Mouse (Mus musculus): Measurements from ENCODE around the gene Sim1.

Gene Sim1

GRCm38 (mm10) chr10:50901601-50902475, 7.3 kb downstream of the Sim1 start:
- DNase-seq, result no peak

GRCm38 (mm10) chr10:50902741-50903715, 8.5 kb downstream of the Sim1 start:
- DNase-seq, result no peak

GRCm38 (mm10) chr10:50903846-50904763, 9.6 kb downstream of the Sim1 start:
- DNase-seq, result no peak

GRCm38 (mm10) chr10:50904764-50905701, 10.5 kb downstream of the Sim1 start:
- DNase-seq, result no peak

GRCm38 (mm10) chr10:50910400-50910799, 15.8 kb downstream of the Sim1 start:
- no peak for DNase-seq

GRCm38 (mm10) chr10:50910861-50911410, 16.4 kb downstream of the Sim1 start:
- DNase-seq, result no peak

GRCm38 (mm10) chr10:50915607-50916006, 21.1 kb downstream of the Sim1 start:
- DNase-seq, result no peak

- no peak for DNase-seq
Measured at GRCm38 (mm10) chr10:50929281-50929680, 34.7 kb downstream of the Sim1 start.

- no peak for DNase-seq
Measured at GRCm38 (mm10) chr10:50935673-50936072, 41.1 kb downstream of the Sim1 start.

- DNase-seq, result no peak
Measured at GRCm38 (mm10) chr10:50973625-50974024, 79.1 kb downstream of the Sim1 start.

GRCm38 (mm10) chr10:50981849-50982248, 87.3 kb downstream of the Sim1 start:
- DNase-seq, result no peak

GRCm38 (mm10) chr10:50983620-50984019, 89.1 kb downstream of the Sim1 start:
- DNase-seq, result no peak

GRCm38 (mm10) chr10:51007798-51008197, 113.2 kb downstream of the Sim1 start:
- no peak for DNase-seq

- no peak for DNase-seq
Measured at GRCm38 (mm10) chr10:51011391-51012150, 117.0 kb downstream of the Sim1 start.

- no peak for DNase-seq
Measured at GRCm38 (mm10) chr10:51014901-51015300, 120.3 kb downstream of the Sim1 start.

- DNase-seq, result no peak
Measured at GRCm38 (mm10) chr10:51015362-51015761, 120.8 kb downstream of the Sim1 start.

GRCm38 (mm10) chr10:51023308-51024279, 129.0 kb downstream of the Sim1 start:
- no peak for DNase-seq
